Mouse (Mus musculus): Measurements from ENCODE around the gene Trmt112. TPM values are rescaled to one million over a fixed set of nuclear protein-coding genes. Genes with fewer than 3 reads are reported as not detected.
A peak's percentile ranks its signal among the peaks of the same experiment; 100 is the strongest.

Trmt112 gene
- polyA plus RNA-seq, 1 experiment from 2014 or later, result 103 TPM

DNA sequence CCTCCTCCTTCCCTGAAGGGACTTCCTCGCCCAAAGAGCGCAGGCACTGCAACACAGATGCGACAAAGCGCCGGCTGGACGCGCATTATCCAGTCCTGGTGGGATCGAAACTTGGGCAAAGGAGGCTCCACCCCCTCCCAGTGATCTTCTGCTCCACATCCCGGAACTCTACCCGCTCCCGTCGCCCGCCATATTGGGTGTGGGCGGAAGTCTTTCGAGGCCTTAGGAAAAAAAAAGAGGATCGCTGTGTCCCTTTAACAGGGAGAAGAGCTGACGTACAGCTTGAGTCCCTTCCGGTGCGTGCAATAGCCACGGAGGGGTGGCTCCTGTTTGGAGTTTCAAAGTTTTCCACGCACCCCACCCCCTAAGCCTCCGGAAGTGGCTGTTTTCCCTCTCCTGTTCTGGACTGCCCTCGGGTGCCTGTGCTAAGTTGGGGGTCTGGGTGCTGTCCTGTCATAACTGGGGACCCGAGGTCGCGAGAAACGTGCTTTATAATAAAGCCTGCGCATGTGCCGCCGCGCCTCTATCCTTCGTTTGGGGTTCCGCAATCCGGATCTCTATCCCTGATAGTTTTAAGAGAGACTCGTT lies 42.0 kb downstream of the Trmt112 start:
- peak overlapping the region; percentile 74 for H3K4me3 ChIP-seq (replicated peaks)

DNA sequence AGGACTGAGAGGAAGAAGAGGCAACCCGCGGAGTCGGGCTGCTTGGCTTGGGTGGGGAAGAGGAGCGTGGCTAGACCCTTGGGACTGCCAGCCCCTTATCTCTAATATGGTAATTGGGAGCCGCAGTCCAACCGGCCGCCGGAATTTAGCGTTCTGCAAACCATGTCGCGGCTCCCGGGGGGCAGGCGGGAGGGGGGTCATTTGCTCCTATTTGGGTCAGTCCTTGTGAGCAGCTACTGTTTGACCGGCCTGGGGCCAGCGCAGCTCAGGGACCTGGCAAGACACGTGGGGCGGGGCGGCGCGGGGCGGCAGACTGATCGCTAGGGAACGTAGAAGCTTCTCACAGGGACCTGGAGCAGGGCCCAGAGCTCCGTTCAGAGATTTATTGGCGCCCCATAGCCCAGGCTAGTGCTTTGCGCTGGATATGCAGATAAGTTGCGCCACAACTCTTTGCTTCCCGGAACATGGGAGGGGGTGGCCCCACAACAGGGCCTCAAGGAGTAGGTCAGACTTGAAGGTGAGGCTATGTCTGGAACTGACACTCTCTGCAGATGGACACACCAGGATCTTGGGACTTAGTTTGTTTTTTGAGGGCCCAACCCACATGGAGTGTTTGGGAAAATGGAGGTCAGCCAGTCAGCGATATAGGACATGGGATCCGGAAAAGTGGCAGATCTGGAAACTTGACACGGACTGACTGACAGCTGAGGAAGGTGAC lies 42.7 kb downstream of the Trmt112 start:
- no peaks in the 10 kb centered on the region for H3K27me3 ChIP-seq
- H3K36me3 ChIP-seq, result peaks cover 14% of the 10 kb centered on the region
- DNase-seq, result peak; percentile 54
- H3K4me1 ChIP-seq (replicated peaks), result peaks cover 51% of the 10 kb centered on the region
- WGBS (ENCODE audit: insufficient replicate concordance), result 3% methylated on average over 31 of the region's 31 CpGs
- H3K4me2 ChIP-seq, result peak overlapping the region; percentile 92
- ATAC-seq (ENCODE audit: low read depth), result peak; percentile 45
- no peaks in the 10 kb centered on the region for H3K9me3 ChIP-seq (replicated peaks)
- H3K9ac ChIP-seq, result peak overlapping the region; percentile 82
- peak overlapping the region; percentile 74 for H3K4me3 ChIP-seq (replicated peaks)
- H3K27ac ChIP-seq, result peak overlapping the region; percentile 93

More for the DNA sequence above, 42.0 kb downstream of the Trmt112 start:
- Histone ChIP-seq H3K9me3 (replicated peaks) (no peaks in the 10 kb centered on the region), H3K4me2 (peak overlapping the region; percentile 92), H3K9ac (peak overlapping the region; percentile 82), H3K36me3 (peaks cover 14% of the 10 kb centered on the region), H3K27ac (peak overlapping the region; percentile 93), H3K4me1 (replicated peaks) (peaks cover 51% of the 10 kb centered on the region), H3K27me3 (no peaks in the 10 kb centered on the region)
- WGBS (ENCODE audit: insufficient replicate concordance), result under 1% methylated on average over 35 of the region's 35 CpGs
- DNase-seq (peak; percentile 84), ATAC-seq (ENCODE audit: low read depth) (peak; percentile 74)

DNA sequence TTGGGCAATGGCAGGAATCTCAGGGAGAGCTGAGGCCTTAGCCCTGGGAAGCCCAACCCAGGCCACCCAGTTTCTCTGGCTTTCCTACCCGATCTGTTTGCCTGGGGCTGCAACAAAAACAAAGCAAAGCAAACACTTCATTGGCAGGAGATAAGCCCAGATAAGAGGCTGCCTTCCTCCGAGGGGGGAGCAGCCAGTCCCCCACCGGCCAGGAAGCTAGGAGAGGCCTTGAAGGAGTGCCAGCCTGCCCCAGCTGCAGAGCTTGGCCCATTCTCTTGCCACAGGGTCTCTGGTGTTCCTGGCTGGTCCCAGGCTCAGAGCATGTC lies 43.2 kb downstream of the Trmt112 start:
- ATAC-seq (ENCODE audit: low read depth), result 0 out of 2 replicates have a peak, but pooled peaks have one; percentile 3
- Histone ChIP-seq H3K9ac (peak overlapping the region; percentile 82), H3K36me3 (peaks cover 17% of the 10 kb centered on the region), H3K27ac (peak overlapping the region; percentile 93), H3K27me3 (no peaks in the 10 kb centered on the region), H3K4me1 (replicated peaks) (peaks cover 51% of the 10 kb centered on the region), H3K9me3 (replicated peaks) (no peaks in the 10 kb centered on the region), H3K4me3 (replicated peaks) (peak overlapping the region; percentile 74), H3K4me2 (peak overlapping the region; percentile 92)
- DNase-seq, result no peak
- WGBS (ENCODE audit: insufficient replicate concordance), result 0% methylated on average over 3 of the region's 3 CpGs

DNA sequence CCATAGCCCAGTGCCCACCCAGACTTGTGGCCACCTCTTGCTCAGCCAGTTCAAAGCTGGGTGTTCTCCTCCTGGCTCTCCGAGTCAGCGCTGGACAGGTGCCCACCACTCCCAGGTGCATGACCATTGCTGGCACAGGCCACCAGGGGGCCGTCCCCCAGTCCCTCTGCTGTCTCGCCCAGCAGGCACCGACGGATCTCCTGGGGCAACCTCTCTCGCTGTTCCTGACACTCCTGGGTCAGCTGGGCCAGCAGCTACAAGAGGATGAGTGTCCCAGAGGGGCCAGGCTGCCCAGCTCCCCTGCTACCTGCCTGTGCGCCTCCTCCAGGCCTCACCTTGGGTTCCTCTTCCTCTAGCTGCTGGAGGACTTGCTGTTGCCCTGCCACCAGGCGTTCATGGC lies 44.5 kb downstream of the Trmt112 start:
- Histone ChIP-seq H3K36me3 (peaks cover 29% of the 10 kb centered on the region), H3K4me1 (replicated peaks) (peaks cover 39% of the 10 kb centered on the region), H3K4me3 (replicated peaks) (no peak overlapping the region), H3K27me3 (no peaks in the 10 kb centered on the region), H3K9ac (no peak overlapping the region), H3K27ac (no peak overlapping the region), H3K9me3 (replicated peaks) (no peaks in the 10 kb centered on the region), H3K4me2 (no peak overlapping the region)
- ATAC-seq (ENCODE audit: low read depth) (no peak), DNase-seq (no peak)
- 75% methylated on average over 9 of the region's 9 CpGs for WGBS (ENCODE audit: insufficient replicate concordance)

DNA sequence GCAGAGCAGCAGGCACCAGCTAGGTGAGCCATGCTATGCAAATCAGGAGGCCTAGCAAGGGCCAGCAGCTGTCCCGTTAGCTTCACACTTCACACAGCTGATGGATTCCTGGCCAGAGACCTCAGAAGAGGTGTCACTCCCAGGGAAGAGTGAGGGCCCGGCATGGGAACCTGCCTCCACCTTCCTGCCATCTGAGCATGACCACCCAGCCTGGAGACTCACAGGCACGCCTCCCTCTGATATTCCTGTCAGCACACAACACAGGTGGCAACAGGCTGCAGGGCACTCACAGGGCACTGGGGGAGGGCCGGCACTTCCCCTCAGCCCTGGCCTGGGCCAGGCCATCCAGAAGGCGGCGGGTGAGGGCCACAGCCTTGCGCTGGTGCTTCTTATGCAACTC lies 45.9 kb downstream of the Trmt112 start:
- Histone ChIP-seq H3K4me2 (no peak overlapping the region), H3K4me3 (replicated peaks) (no peak overlapping the region), H3K9ac (no peak overlapping the region), H3K9me3 (replicated peaks) (no peaks in the 10 kb centered on the region), H3K27me3 (no peaks in the 10 kb centered on the region), H3K27ac (no peak overlapping the region), H3K36me3 (peaks cover 39% of the 10 kb centered on the region), H3K4me1 (replicated peaks) (peaks cover 25% of the 10 kb centered on the region)
- DNase-seq (no peak), ATAC-seq (ENCODE audit: low read depth) (no peak)
- 79% methylated on average over 7 of the region's 7 CpGs for WGBS (ENCODE audit: insufficient replicate concordance)

DNA sequence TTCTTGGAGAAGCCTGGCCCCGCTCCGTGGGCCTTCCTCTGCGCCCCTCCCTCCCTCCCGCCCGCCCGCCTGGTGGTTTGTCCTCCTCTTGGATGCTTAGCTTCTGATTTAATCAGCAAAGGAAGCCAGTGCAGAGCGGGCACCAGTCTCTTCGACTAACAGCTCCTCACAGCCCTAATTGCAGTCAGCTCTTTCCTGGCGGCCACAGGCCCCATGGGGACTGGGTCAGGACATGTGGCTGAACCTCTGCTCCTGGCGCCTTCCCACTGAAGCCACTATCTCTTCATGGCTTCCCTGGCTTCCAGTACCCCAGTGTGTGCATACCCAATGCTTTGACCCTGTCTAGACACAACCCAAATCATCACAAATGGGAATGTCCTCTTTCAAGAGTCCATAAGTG lies 47.0 kb downstream of the Trmt112 start:
- no peak overlapping the region for H3K27ac ChIP-seq
- H3K9ac ChIP-seq, result no peak overlapping the region
- ATAC-seq (ENCODE audit: low read depth) (no peak), DNase-seq (no peak)
- H3K36me3 ChIP-seq, result peaks cover 45% of the 10 kb centered on the region
- WGBS (ENCODE audit: insufficient replicate concordance), result 82% methylated on average over 10 of the region's 10 CpGs
- H3K9me3 ChIP-seq (replicated peaks), result no peaks in the 10 kb centered on the region
- H3K4me1 ChIP-seq (replicated peaks), result peaks cover 20% of the 10 kb centered on the region
- H3K4me3 ChIP-seq (replicated peaks), result no peak overlapping the region
- H3K4me2 ChIP-seq, result no peak overlapping the region
- H3K27me3 ChIP-seq, result no peaks in the 10 kb centered on the region

Small RNA genes lying within 50 kb of the gene (microRNA-seq; reads per million reads assigned to microRNA genes)
- not detected for gene Mir6990

Other genes starting within 250 kb of the Trmt112 start
- gene Rps6ka4, start 69.1 kb upstream of the Trmt112 start, polyA plus RNA-seq (2015; fragmentation: Nextera tagmentation; extraction: Ambion mirVana), result 6.1 and 6.8 TPM in 2 replicates
- 1.9 and 3.1 TPM in 2 replicates for gene Ccdc88b, start 51.5 kb upstream of the Trmt112 start, polyA plus RNA-seq (2015; fragmentation: Nextera tagmentation; extraction: Ambion mirVana)
- 97.7 and 101 TPM in 2 replicates for gene Prdx5, start 408 bp downstream of the Trmt112 start, polyA plus RNA-seq (2015; fragmentation: Nextera tagmentation; extraction: Ambion mirVana)
- 4.4 and 4.8 TPM in 2 replicates for gene Esrra, start 12.1 kb downstream of the Trmt112 start, polyA plus RNA-seq (2015; fragmentation: Nextera tagmentation; extraction: Ambion mirVana)
- gene Catsperz, start 15.7 kb downstream of the Trmt112 start, polyA plus RNA-seq (2015; fragmentation: Nextera tagmentation; extraction: Ambion mirVana), result 0.51 and 0.73 TPM in 2 replicates
- gene Kcnk4, start 24.8 kb downstream of the Trmt112 start, polyA plus RNA-seq (2015; fragmentation: Nextera tagmentation; extraction: Ambion mirVana), result 0.06 TPM in 1 of 2 replicates, not detected in the other
- gene Bad, start 32.2 kb downstream of the Trmt112 start, polyA plus RNA-seq (2015; fragmentation: Nextera tagmentation; extraction: Ambion mirVana), result 32.2 and 34.6 TPM in 2 replicates
- gene Gpr137, start 32.8 kb downstream of the Trmt112 start, polyA plus RNA-seq (2015; fragmentation: Nextera tagmentation; extraction: Ambion mirVana), result 6.4 and 7.3 TPM in 2 replicates
- 73.6 and 81.7 TPM in 2 replicates for gene Ppp1r14b, start 65.3 kb downstream of the Trmt112 start, polyA plus RNA-seq (2015; fragmentation: Nextera tagmentation; extraction: Ambion mirVana)
- 5.6 and 6.3 TPM in 2 replicates for gene Plcb3, start 66.8 kb downstream of the Trmt112 start, polyA plus RNA-seq (2015; fragmentation: Nextera tagmentation; extraction: Ambion mirVana)
- gene Fkbp2, start 70.8 kb downstream of the Trmt112 start, polyA plus RNA-seq (2015; fragmentation: Nextera tagmentation; extraction: Ambion mirVana), result 88.0 and 91.6 TPM in 2 replicates
- gene Vegfb, start 78.0 kb downstream of the Trmt112 start, polyA plus RNA-seq (2015; fragmentation: Nextera tagmentation; extraction: Ambion mirVana), result 13.7 and 16.0 TPM in 2 replicates
- gene Dnajc4, start 82.9 kb downstream of the Trmt112 start, polyA plus RNA-seq (2015; fragmentation: Nextera tagmentation; extraction: Ambion mirVana), result 9.8 and 11.8 TPM in 2 replicates
- 10.7 and 11.1 TPM in 2 replicates for gene Nudt22, start 86.4 kb downstream of the Trmt112 start, polyA plus RNA-seq (2015; fragmentation: Nextera tagmentation; extraction: Ambion mirVana)
- gene Trpt1, start 86.4 kb downstream of the Trmt112 start, polyA plus RNA-seq (2015; fragmentation: Nextera tagmentation; extraction: Ambion mirVana), result 2.1 and 2.3 TPM in 2 replicates
- 106 and 107 TPM in 2 replicates for gene Fermt3, start 109.8 kb downstream of the Trmt112 start, polyA plus RNA-seq (2015; fragmentation: Nextera tagmentation; extraction: Ambion mirVana)
- 158 and 201 TPM in 2 replicates for gene Stip1, start 130.3 kb downstream of the Trmt112 start, polyA plus RNA-seq (2015; fragmentation: Nextera tagmentation; extraction: Ambion mirVana)
- 3.0 and 3.8 TPM in 2 replicates for gene Macrod1, start 147.1 kb downstream of the Trmt112 start, polyA plus RNA-seq (2015; fragmentation: Nextera tagmentation; extraction: Ambion mirVana)
- 0.14 and 0.17 TPM in 2 replicates for gene Flrt1, start 196.0 kb downstream of the Trmt112 start, polyA plus RNA-seq (2015; fragmentation: Nextera tagmentation; extraction: Ambion mirVana)

All from liver, embryonic 13.5 days (tissue).